Mouse (Mus musculus) forebrain, embryonic 15.5 days (tissue): ENCODE measurements around the gene Arhgap8. TPM values are rescaled to one million over a fixed set of nuclear protein-coding genes. Genes with fewer than 3 reads are reported as not detected.
"Not testable (repeated sequence)": the region's sequence is repeated elsewhere in the genome, so short reads cannot be mapped to it uniquely, and the experiment has no call there.

Experiments
- ATAC-seq: fragments of 200-750 bp; cut with Nextera tagmentation; replicated peaks from 2 replicates; pipeline ENCODE4 v1.8.0; 2017; ENCODE audit warnings: mild to moderate bottlenecking, moderate TSS enrichment, moderate library complexity
- H3K27ac ChIP-seq: fragments of 300-500 bp; sonication (generic); replicated peaks from 2 replicates; pipeline ENCODE4 v1.5.1; 2015; ENCODE audit warnings: mild to moderate bottlenecking, inconsistent platforms
- H3K27me3 ChIP-seq: fragments of 300-500 bp; sonication (generic); 2 replicates; pipeline ENCODE4 v1.6.1; 2015; ENCODE audit warnings: inconsistent platforms
- H3K36me3 ChIP-seq: fragments of 300-500 bp; sonication (generic); 2 replicates; pipeline ENCODE4 v1.6.1; 2015; ENCODE audit warnings: mild to moderate bottlenecking, inconsistent platforms
- H3K4me1 ChIP-seq: fragments of 300-500 bp; sonication (generic); 2 replicates; pipeline ENCODE4 v1.6.1; 2015; ENCODE audit warnings: inconsistent platforms
- H3K4me2 ChIP-seq: fragments of 300-500 bp; sonication (generic); replicated peaks from 2 replicates; pipeline ENCODE4 v1.6.1; 2015; ENCODE audit warnings: mild to moderate bottlenecking, inconsistent platforms
- H3K4me3 ChIP-seq: fragments of 300-500 bp; sonication (generic); 2 replicates; pipeline ENCODE4 v1.5.1; 2015; ENCODE audit warnings: mild to moderate bottlenecking, inconsistent platforms
- H3K9ac ChIP-seq: fragments of 300-500 bp; sonication (generic); replicated peaks from 2 replicates; pipeline ENCODE4 v1.6.1; 2015; ENCODE audit warnings: mild to moderate bottlenecking, inconsistent platforms
- H3K9me3 ChIP-seq: fragments of 300-500 bp; sonication (generic); 2 replicates; pipeline ENCODE4 v1.6.1; 2016; ENCODE audit warnings: inconsistent platforms
- WGBS: fragments of 180-500 bp; shearing (Covaris S2); methylation state at CpG from one replicate; pipeline ENCODE4 v1.1.7; 2015; ENCODE audit warnings: mixed read lengths; 5-methylcytosine and 5-hydroxymethylcytosine counted together
- polyA plus RNA-seq: library from polyadenylated mRNA; unstranded; fragments of >200 nt; fragmentation: Nextera tagmentation; extraction: Ambion mirVana; gene quantifications from 2 replicates; pipeline ENCODE4 v1.2.1, GENCODE M21; 2015

The Arhgap8 gene
- polyA plus RNA-seq, 1 experiment from 2014 or later: 0.60 TPM

GRCm38 (mm10) chr15:84720291-84721204, 696 bp downstream of the Arhgap8 start:
- no peak for ATAC-seq
- Histone ChIP-seq H3K4me3 (no peak overlapping the region), H3K4me2 (peak overlapping the region; percentile 32)

GRCm38 (mm10) chr15:84723656-84724055, 3.8 kb downstream of the Arhgap8 start:
- H3K9ac ChIP-seq, H3K9me3 ChIP-seq, H3K27ac ChIP-seq, H3K36me3 ChIP-seq, ATAC-seq, H3K4me3 ChIP-seq, H3K4me2 ChIP-seq: not testable (repeated sequence)
- peaks cover 17% of the 10 kb centered on the region for H3K4me1 ChIP-seq
- H3K27me3 ChIP-seq: peaks cover 26% of the 10 kb centered on the region
- 91% methylated on average over 1 of the region's 1 CpGs for WGBS

More at GRCm38 (mm10) chr15:84720291-84721204, 696 bp downstream of the Arhgap8 start:
- WGBS: 6% methylated on average over 33 of the region's 33 CpGs
- peaks cover 27% of the 10 kb centered on the region for H3K27me3 ChIP-seq
- H3K36me3 ChIP-seq: no peaks in the 10 kb centered on the region
- no peaks in the 10 kb centered on the region for H3K9me3 ChIP-seq
- H3K4me1 ChIP-seq: peaks cover 12% of the 10 kb centered on the region
- 0 out of 2 replicates have a peak overlapping the region, but pooled peaks have one; percentile 4 for H3K9ac ChIP-seq
- no peak overlapping the region for H3K27ac ChIP-seq

- H3K4me2 ChIP-seq: no peak overlapping the region
- 73% methylated on average over 4 of the region's 4 CpGs for WGBS
- no peak overlapping the region for H3K9ac ChIP-seq
- no peaks in the 10 kb centered on the region for H3K36me3 ChIP-seq
- no peak overlapping the region for H3K27ac ChIP-seq
- H3K4me3 ChIP-seq: no peak overlapping the region
- H3K4me1 ChIP-seq: peaks cover 17% of the 10 kb centered on the region
- ATAC-seq: no peak
- peaks cover 20% of the 10 kb centered on the region for H3K27me3 ChIP-seq
- H3K9me3 ChIP-seq: no peaks in the 10 kb centered on the region
Observed at GRCm38 (mm10) chr15:84724199-84724598, 4.3 kb downstream of the Arhgap8 start.

- Histone ChIP-seq H3K4me1 (0 out of 2 replicates have a peak, but pooled peaks cover 5% of the 10 kb centered on the region), H3K4me2 (no peak overlapping the region), H3K9ac (no peak overlapping the region), H3K36me3 (no peaks in the 10 kb centered on the region), H3K9me3 (no peaks in the 10 kb centered on the region), H3K27me3 (no peaks in the 10 kb centered on the region), H3K4me3 (no peak overlapping the region), H3K27ac (no peak overlapping the region)
- WGBS: 56% methylated on average over 6 of the region's 6 CpGs
- no peak for ATAC-seq
Observed at GRCm38 (mm10) chr15:84729685-84730084, 9.8 kb downstream of the Arhgap8 start.

- no peak overlapping the region for H3K4me2 ChIP-seq
- no peak overlapping the region for H3K4me3 ChIP-seq
- H3K9me3 ChIP-seq: no peaks in the 10 kb centered on the region
- no peak overlapping the region for H3K9ac ChIP-seq
- H3K27ac ChIP-seq: no peak overlapping the region
- 0 out of 2 replicates have a peak, but pooled peaks cover 5% of the 10 kb centered on the region for H3K4me1 ChIP-seq
- H3K27me3 ChIP-seq: no peaks in the 10 kb centered on the region
- H3K36me3 ChIP-seq: no peaks in the 10 kb centered on the region
- ATAC-seq: no peak
- 67% methylated on average over 1 of the region's 1 CpGs for WGBS
Observed at GRCm38 (mm10) chr15:84730893-84731292, 11.0 kb downstream of the Arhgap8 start.

GRCm38 (mm10) chr15:84731676-84732424, 12.0 kb downstream of the Arhgap8 start:
- Histone ChIP-seq H3K9ac (no peak overlapping the region), H3K4me2 (no peak overlapping the region), H3K9me3 (no peaks in the 10 kb centered on the region), H3K4me3 (no peak overlapping the region), H3K36me3 (no peaks in the 10 kb centered on the region), H3K27me3 (no peaks in the 10 kb centered on the region), H3K27ac (no peak overlapping the region), H3K4me1 (peaks cover 11% of the 10 kb centered on the region; the same call in 1 of the 2 replicates)
- WGBS: 67% methylated on average over 18 of the region's 18 CpGs
- ATAC-seq: no peak

GRCm38 (mm10) chr15:84732425-84732749, 12.5 kb downstream of the Arhgap8 start:
- Histone ChIP-seq H3K27me3 (no peaks in the 10 kb centered on the region), H3K27ac (no peak overlapping the region), H3K9ac (no peak overlapping the region), H3K4me3 (no peak overlapping the region), H3K9me3 (no peaks in the 10 kb centered on the region), H3K4me2 (no peak overlapping the region), H3K36me3 (no peaks in the 10 kb centered on the region), H3K4me1 (peaks cover 15% of the 10 kb centered on the region; the same call in 1 of the 2 replicates)
- no peak for ATAC-seq
- WGBS: 59% methylated on average over 4 of the region's 4 CpGs

GRCm38 (mm10) chr15:84736346-84736993, 16.6 kb downstream of the Arhgap8 start:
- Histone ChIP-seq H3K4me3 (no peak overlapping the region), H3K36me3 (no peaks in the 10 kb centered on the region), H3K4me2 (peak overlapping the region; percentile 26; the same call in 1 of the 2 replicates), H3K9ac (0 out of 2 replicates have a peak overlapping the region, but pooled peaks have one; percentile 15), H3K27me3 (no peaks in the 10 kb centered on the region), H3K27ac (peak overlapping the region; percentile 55), H3K4me1 (peaks cover 10% of the 10 kb centered on the region; the same call in 1 of the 2 replicates), H3K9me3 (no peaks in the 10 kb centered on the region)
- peak; percentile 58; the same call in 1 of the 2 replicates for ATAC-seq
- 37% methylated on average over 11 of the region's 11 CpGs for WGBS

GRCm38 (mm10) chr15:84736994-84737346, 17.1 kb downstream of the Arhgap8 start:
- Histone ChIP-seq H3K4me2 (peak overlapping the region; percentile 26; the same call in 1 of the 2 replicates), H3K27ac (peak overlapping the region; percentile 55; the same call in 1 of the 2 replicates), H3K9ac (no peak overlapping the region), H3K27me3 (no peaks in the 10 kb centered on the region), H3K4me1 (peaks cover 10% of the 10 kb centered on the region; the same call in 1 of the 2 replicates), H3K9me3 (no peaks in the 10 kb centered on the region), H3K36me3 (no peaks in the 10 kb centered on the region), H3K4me3 (no peak overlapping the region)
- ATAC-seq: no peak
- WGBS: 31% methylated on average over 2 of the region's 4 CpGs

GRCm38 (mm10) chr15:84738246-84738645, 18.4 kb downstream of the Arhgap8 start:
- Histone ChIP-seq H3K4me2 (no peak overlapping the region), H3K4me1 (peaks cover 10% of the 10 kb centered on the region; the same call in 1 of the 2 replicates), H3K27me3 (no peaks in the 10 kb centered on the region), H3K9ac (no peak overlapping the region), H3K27ac (no peak overlapping the region), H3K4me3 (no peak overlapping the region), H3K9me3 (no peaks in the 10 kb centered on the region), H3K36me3 (no peaks in the 10 kb centered on the region)
- ATAC-seq: no peak
- 86% methylated on average over 7 of the region's 7 CpGs for WGBS

- 91% methylated on average over 3 of the region's 3 CpGs for WGBS
- no peak for ATAC-seq
Observed at GRCm38 (mm10) chr15:84741573-84741972, 21.7 kb downstream of the Arhgap8 start.

More at GRCm38 (mm10) chr15:84741573-84741972, 21.7 kb downstream of the Arhgap8 start:
- no peak overlapping the region for H3K4me3 ChIP-seq
- H3K9ac ChIP-seq: no peak overlapping the region
- no peak overlapping the region for H3K4me2 ChIP-seq
- H3K27me3 ChIP-seq: no peaks in the 10 kb centered on the region
- H3K36me3 ChIP-seq: no peaks in the 10 kb centered on the region
- H3K9me3 ChIP-seq: no peaks in the 10 kb centered on the region
- H3K27ac ChIP-seq: no peak overlapping the region
- H3K4me1 ChIP-seq: peaks cover 6% of the 10 kb centered on the region; the same call in 1 of the 2 replicates
